Mouse (Mus musculus): ENCODE data around the gene Cdh22. TPM values are rescaled to one million over a fixed set of nuclear protein-coding genes. Genes with fewer than 3 reads are reported as not detected.

Cdh22 gene
- 0.90 and 1.9 TPM in 2 replicates for polyA plus RNA-seq (2016; fragmentation: Nextera tagmentation; extraction: Ambion mirVana)

- Histone ChIP-seq H3K4me3 (replicated peaks) (peak within 1 kb of the TSS; percentile 57), H3K27ac (no peak within 1 kb of the TSS), H3K27me3 (peaks cover 99% of the 10 kb centered on the region), H3K9ac (replicated peaks) (peak within 1 kb of the TSS; percentile 59), H3K4me1 (replicated peaks) (peaks cover 25% of the 10 kb centered on the region), H3K4me2 (peak within 1 kb of the TSS; percentile 99), H3K36me3 (no peaks in the 10 kb centered on the region), H3K9me3 (no peaks in the 10 kb centered on the region)
- WGBS, result under 1% methylated on average over 50 of the region's 60 CpGs
- ATAC-seq (ENCODE audit: insufficient number of reproducible peaks, insufficient read depth, low FRiP score, low TSS enrichment, low read depth), result peak; percentile 21
Measured at GRCm38 (mm10) chr2:165234613-165235291, at the start of gene Cdh22. Cdh22 (minus strand) TSS chr2:165234853.

GRCm38 (mm10) chr2:165284377-165284776, 49.7 kb upstream of the Cdh22 start:
- Histone ChIP-seq H3K4me2 (no peak overlapping the region), H3K27me3 (no peaks in the 10 kb centered on the region), H3K27ac (no peak overlapping the region), H3K36me3 (peaks cover 42% of the 10 kb centered on the region), H3K4me3 (replicated peaks) (no peak overlapping the region), H3K9me3 (no peaks in the 10 kb centered on the region), H3K9ac (replicated peaks) (no peak overlapping the region), H3K4me1 (replicated peaks) (peaks cover 19% of the 10 kb centered on the region)
- no peak for ATAC-seq (ENCODE audit: insufficient number of reproducible peaks, insufficient read depth, low FRiP score, low TSS enrichment, low read depth)
- WGBS, result 92% methylated on average over 7 of the region's 7 CpGs

GRCm38 (mm10) chr2:165283644-165284043, 49.0 kb upstream of the Cdh22 start:
- Histone ChIP-seq H3K4me2 (no peak overlapping the region), H3K4me3 (replicated peaks) (no peak overlapping the region), H3K9me3 (no peaks in the 10 kb centered on the region), H3K27me3 (no peaks in the 10 kb centered on the region), H3K27ac (no peak overlapping the region), H3K4me1 (replicated peaks) (peaks cover 19% of the 10 kb centered on the region), H3K9ac (replicated peaks) (no peak overlapping the region), H3K36me3 (peaks cover 44% of the 10 kb centered on the region)
- ATAC-seq (ENCODE audit: insufficient number of reproducible peaks, insufficient read depth, low FRiP score, low TSS enrichment, low read depth), result no peak
- WGBS, result 91% methylated on average over 3 of the region's 3 CpGs

- peaks cover 62% of the 10 kb centered on the region for H3K36me3 ChIP-seq
- H3K9ac ChIP-seq (replicated peaks), result 0 out of 2 replicates have a peak overlapping the region, but pooled peaks have one; percentile 8
- 69% methylated on average over 6 of the region's 6 CpGs for WGBS
- no peak for ATAC-seq (ENCODE audit: insufficient number of reproducible peaks, insufficient read depth, low FRiP score, low TSS enrichment, low read depth)
- H3K9me3 ChIP-seq, result no peaks in the 10 kb centered on the region
- H3K4me2 ChIP-seq, result no peak overlapping the region
- no peak overlapping the region for H3K4me3 ChIP-seq (replicated peaks)
- no peaks in the 10 kb centered on the region for H3K27me3 ChIP-seq
- H3K4me1 ChIP-seq (replicated peaks), result peaks cover 9% of the 10 kb centered on the region
- no peak overlapping the region for H3K27ac ChIP-seq
Measured at GRCm38 (mm10) chr2:165281779-165282311, 47.2 kb upstream of the Cdh22 start.

GRCm38 (mm10) chr2:165279351-165279750, 44.7 kb upstream of the Cdh22 start:
- H3K27me3 ChIP-seq, result no peaks in the 10 kb centered on the region; the same call in 1 of the 2 replicates
- H3K9ac ChIP-seq (replicated peaks), result no peak overlapping the region
- no peak overlapping the region for H3K4me3 ChIP-seq (replicated peaks)
- no peak overlapping the region for H3K27ac ChIP-seq
- WGBS, result 46% methylated on average over 10 of the region's 10 CpGs
- ATAC-seq (ENCODE audit: insufficient number of reproducible peaks, insufficient read depth, low FRiP score, low TSS enrichment, low read depth), result no peak
- no peaks in the 10 kb centered on the region for H3K9me3 ChIP-seq
- H3K4me2 ChIP-seq, result no peak overlapping the region
- H3K4me1 ChIP-seq (replicated peaks), result peaks cover 18% of the 10 kb centered on the region
- H3K36me3 ChIP-seq, result peaks cover 67% of the 10 kb centered on the region

GRCm38 (mm10) chr2:165277188-165277740, 42.6 kb upstream of the Cdh22 start:
- Histone ChIP-seq H3K4me1 (replicated peaks) (peaks cover 27% of the 10 kb centered on the region), H3K27ac (no peak overlapping the region), H3K36me3 (peaks cover 53% of the 10 kb centered on the region), H3K9ac (replicated peaks) (0 out of 2 replicates have a peak overlapping the region, but pooled peaks have one; percentile 8), H3K4me2 (no peak overlapping the region), H3K27me3 (peaks cover 8% of the 10 kb centered on the region; the same call in 1 of the 2 replicates), H3K9me3 (no peaks in the 10 kb centered on the region), H3K4me3 (replicated peaks) (no peak overlapping the region)
- ATAC-seq (ENCODE audit: insufficient number of reproducible peaks, insufficient read depth, low FRiP score, low TSS enrichment, low read depth), result no peak
- WGBS, result 78% methylated on average over 5 of the region's 5 CpGs

- WGBS, result 28% methylated on average over 8 of the region's 8 CpGs
- Histone ChIP-seq H3K4me3 (replicated peaks) (no peak overlapping the region), H3K4me2 (no peak overlapping the region), H3K4me1 (replicated peaks) (peaks cover 36% of the 10 kb centered on the region), H3K36me3 (peaks cover 39% of the 10 kb centered on the region), H3K9me3 (no peaks in the 10 kb centered on the region), H3K27me3 (peaks cover 16% of the 10 kb centered on the region), H3K27ac (no peak overlapping the region), H3K9ac (replicated peaks) (no peak overlapping the region)
- 0 out of 2 replicates have a peak, but pooled peaks have one; percentile 21 for ATAC-seq (ENCODE audit: insufficient number of reproducible peaks, insufficient read depth, low FRiP score, low TSS enrichment, low read depth)
Measured at GRCm38 (mm10) chr2:165275824-165276223, 41.2 kb upstream of the Cdh22 start.

- Histone ChIP-seq H3K4me2 (no peak overlapping the region), H3K4me1 (replicated peaks) (peaks cover 36% of the 10 kb centered on the region), H3K9me3 (no peaks in the 10 kb centered on the region), H3K36me3 (peaks cover 33% of the 10 kb centered on the region), H3K27me3 (peaks cover 16% of the 10 kb centered on the region), H3K4me3 (replicated peaks) (no peak overlapping the region), H3K9ac (replicated peaks) (no peak overlapping the region), H3K27ac (0 out of 2 replicates have a peak overlapping the region, but pooled peaks have one; percentile 8)
- 0 out of 2 replicates have a peak, but pooled peaks have one; percentile 38 for ATAC-seq (ENCODE audit: insufficient number of reproducible peaks, insufficient read depth, low FRiP score, low TSS enrichment, low read depth)
- WGBS, result 31% methylated on average over 8 of the region's 8 CpGs
Measured at GRCm38 (mm10) chr2:165275124-165275640, 40.5 kb upstream of the Cdh22 start.

- Histone ChIP-seq H3K9me3 (no peaks in the 10 kb centered on the region), H3K9ac (replicated peaks) (no peak overlapping the region), H3K4me3 (replicated peaks) (no peak overlapping the region), H3K4me2 (no peak overlapping the region), H3K27me3 (peaks cover 24% of the 10 kb centered on the region), H3K36me3 (peaks cover 22% of the 10 kb centered on the region), H3K27ac (no peak overlapping the region), H3K4me1 (replicated peaks) (peaks cover 36% of the 10 kb centered on the region)
- 37% methylated on average over 4 of the region's 4 CpGs for WGBS
- ATAC-seq (ENCODE audit: insufficient number of reproducible peaks, insufficient read depth, low FRiP score, low TSS enrichment, low read depth), result no peak
Measured at GRCm38 (mm10) chr2:165273589-165273988, 38.9 kb upstream of the Cdh22 start.

- Histone ChIP-seq H3K27me3 (peaks cover 39% of the 10 kb centered on the region), H3K4me1 (replicated peaks) (peaks cover 39% of the 10 kb centered on the region), H3K9me3 (no peaks in the 10 kb centered on the region), H3K36me3 (no peaks in the 10 kb centered on the region), H3K4me3 (replicated peaks) (no peak overlapping the region), H3K4me2 (no peak overlapping the region), H3K27ac (no peak overlapping the region), H3K9ac (replicated peaks) (0 out of 2 replicates have a peak overlapping the region, but pooled peaks have one; percentile 5)
- no peak for ATAC-seq (ENCODE audit: insufficient number of reproducible peaks, insufficient read depth, low FRiP score, low TSS enrichment, low read depth)
- WGBS, result 6% methylated on average over 8 of the region's 8 CpGs
Measured at GRCm38 (mm10) chr2:165271326-165271725, 36.7 kb upstream of the Cdh22 start.

GRCm38 (mm10) chr2:165270858-165271257, 36.2 kb upstream of the Cdh22 start:
- H3K4me2 ChIP-seq, result no peak overlapping the region
- WGBS, result 55% methylated on average over 7 of the region's 7 CpGs
- H3K4me3 ChIP-seq (replicated peaks), result no peak overlapping the region
- no peaks in the 10 kb centered on the region for H3K9me3 ChIP-seq
- peaks cover 35% of the 10 kb centered on the region for H3K4me1 ChIP-seq (replicated peaks)
- H3K27me3 ChIP-seq, result peaks cover 44% of the 10 kb centered on the region
- no peaks in the 10 kb centered on the region for H3K36me3 ChIP-seq
- H3K27ac ChIP-seq, result no peak overlapping the region
- no peak for ATAC-seq (ENCODE audit: insufficient number of reproducible peaks, insufficient read depth, low FRiP score, low TSS enrichment, low read depth)
- H3K9ac ChIP-seq (replicated peaks), result 0 out of 2 replicates have a peak overlapping the region, but pooled peaks have one; percentile 5

Data from limb, embryonic 12.5 days (tissue).